Mouse (Mus musculus) erythroblast, embryonic 14.5 days (primary cell): ENCODE measurements around the gene Cchcr1. TPM values are rescaled to one million over a fixed set of nuclear protein-coding genes. Genes with fewer than 3 reads are reported as not detected.

Experiments used
- H3K27me3 ChIP-seq: 2 replicates; pipeline ENCODE4 v1.6.1; 2012; ENCODE audit warnings: inconsistent platforms; ENCODE audit not compliant: control insufficient read depth
- H3K36me3 ChIP-seq: 2 replicates; pipeline ENCODE4 v1.6.1; 2012; ENCODE audit warnings: mild to moderate bottlenecking, inconsistent platforms; ENCODE audit not compliant: control insufficient read depth
- H3K4me1 ChIP-seq: 2 replicates; pipeline ENCODE4 v1.6.1; 2012; ENCODE audit warnings: inconsistent platforms; ENCODE audit not compliant: control insufficient read depth
- H3K4me3 ChIP-seq: replicated peaks from 2 replicates; pipeline ENCODE3; 2012; ENCODE audit warnings: moderate library complexity, mild to moderate bottlenecking, inconsistent platforms
- H3K9me3 ChIP-seq: 2 replicates; pipeline ENCODE4 v1.6.1; 2012; ENCODE audit warnings: low read length, inconsistent platforms, mixed read lengths; ENCODE audit not compliant: control insufficient read depth
- GATA1 ChIP-seq: IDR thresholded peaks from 2 replicates; pipeline ENCODE4 v1.6.1; 2012; ENCODE audit warnings: low read length, inconsistent platforms, mixed read lengths
- TAL1 ChIP-seq: IDR thresholded peaks from 3 replicates; pipeline ENCODE4 v1.6.1; 2012; ENCODE audit warnings: low read length, inconsistent platforms, mixed read lengths
- polyA plus RNA-seq: library from polyadenylated mRNA; stranded (reverse); fragments of >175 nt; gene quantifications from 2 replicates; pipeline ENCODE4 v1.2.3, GENCODE M21; 2012

The Cchcr1 gene
- polyA plus RNA-seq, 1 experiment: 4.9 TPM

DNA sequence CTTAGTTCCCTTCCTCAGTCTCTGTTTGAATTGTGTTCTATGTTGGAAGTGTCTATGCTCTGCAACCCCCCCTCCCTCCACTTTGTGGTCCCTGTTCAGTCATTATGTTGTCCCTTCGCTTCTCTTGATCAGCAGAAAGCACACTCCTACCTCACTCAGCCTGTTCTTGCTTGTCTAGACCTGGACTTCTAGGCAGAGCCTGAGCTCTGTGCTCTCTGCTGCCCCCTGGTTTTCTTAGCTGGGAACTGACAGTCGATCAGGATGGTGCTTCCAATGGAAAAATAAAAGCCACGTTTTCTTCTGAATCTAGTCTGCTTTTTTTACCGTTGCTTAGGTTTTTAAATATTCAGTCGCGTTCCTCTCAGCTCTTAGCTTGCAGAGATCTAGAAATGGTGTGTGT lies 17.4 kb downstream of the Cchcr1 start:
- Histone ChIP-seq H3K36me3 (peaks cover 16% of the 10 kb centered on the region), H3K27me3 (peaks cover 4% of the 10 kb centered on the region; the same call in 1 of the 2 replicates), H3K4me3 (no peak overlapping the region), H3K4me1 (no peaks in the 10 kb centered on the region), H3K9me3 (no peaks in the 10 kb centered on the region)
- TF ChIP-seq GATA1: no peak
- TF ChIP-seq TAL1: no peak

DNA sequence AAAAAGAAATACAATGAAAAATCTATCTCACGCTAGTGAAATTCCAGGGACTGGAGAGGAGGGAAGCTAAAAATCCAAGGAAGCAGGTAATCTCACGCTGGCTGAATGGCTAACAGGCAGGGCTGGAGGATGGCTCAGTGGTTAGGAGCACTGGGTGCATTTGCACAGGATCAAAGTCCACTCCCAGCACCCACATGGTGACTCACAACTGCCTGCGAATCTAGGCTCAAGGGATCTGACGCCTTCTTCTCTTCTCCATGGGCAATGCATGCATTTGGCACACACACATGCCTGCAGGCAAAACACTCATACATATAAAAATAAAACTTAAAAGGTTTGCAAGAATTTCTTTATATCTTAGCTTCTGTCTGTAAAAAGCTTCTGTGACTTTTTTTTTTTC lies 20.5 kb downstream of the Cchcr1 start:
- TF ChIP-seq TAL1: no peak
- no peak for TF ChIP-seq GATA1
- Histone ChIP-seq H3K27me3 (peaks cover 4% of the 10 kb centered on the region; the same call in 1 of the 2 replicates), H3K4me3 (no peak overlapping the region), H3K4me1 (no peaks in the 10 kb centered on the region), H3K36me3 (no peaks in the 10 kb centered on the region), H3K9me3 (no peaks in the 10 kb centered on the region)

DNA sequence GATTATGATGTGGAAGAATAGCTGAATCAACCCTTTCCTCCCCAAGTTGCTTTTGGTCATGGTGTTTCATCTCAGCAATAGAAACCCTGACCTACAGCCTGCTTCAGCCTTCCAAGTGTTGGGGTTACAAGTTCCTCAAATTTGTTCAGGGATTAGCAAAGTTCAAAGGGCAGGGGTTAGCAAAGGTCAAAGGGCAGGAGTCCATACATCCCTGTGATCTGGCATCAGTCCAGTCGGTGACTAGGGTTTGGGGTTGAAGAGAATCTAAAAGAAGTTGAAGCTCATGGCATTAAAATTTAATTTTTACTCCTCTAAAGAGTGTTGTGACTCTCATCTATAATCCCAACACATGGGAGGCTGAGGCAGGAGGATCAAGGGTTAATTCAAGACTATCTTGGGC lies 21.6 kb downstream of the Cchcr1 start:
- no peak for TF ChIP-seq TAL1
- no peak for TF ChIP-seq GATA1
- no peaks in the 10 kb centered on the region for H3K36me3 ChIP-seq
- H3K27me3 ChIP-seq: 0 out of 2 replicates have a peak, but pooled peaks cover 2% of the 10 kb centered on the region
- no peaks in the 10 kb centered on the region for H3K9me3 ChIP-seq
- H3K4me1 ChIP-seq: no peaks in the 10 kb centered on the region
- no peak overlapping the region for H3K4me3 ChIP-seq

DNA sequence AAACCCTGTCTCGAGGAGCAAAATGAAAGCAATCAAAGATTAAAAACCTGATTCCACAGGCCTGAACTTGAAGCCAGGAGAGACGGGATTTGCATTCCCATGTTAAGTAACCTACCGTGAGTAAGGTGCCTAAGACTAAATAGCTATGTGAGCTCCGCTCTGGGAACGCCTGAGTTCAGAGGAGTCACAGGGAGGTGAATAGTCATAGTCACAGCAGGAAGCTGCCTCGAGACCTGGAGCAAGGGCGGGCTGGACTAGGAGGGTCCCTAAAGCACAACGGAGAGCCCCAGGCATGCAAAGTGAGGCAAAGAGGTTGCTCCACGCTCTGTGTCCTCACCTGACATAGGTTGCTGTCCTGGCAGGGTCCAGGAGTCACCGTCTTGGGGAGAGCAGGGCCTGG lies 22.6 kb downstream of the Cchcr1 start:
- Histone ChIP-seq H3K36me3 (no peaks in the 10 kb centered on the region), H3K9me3 (no peaks in the 10 kb centered on the region), H3K4me3 (no peak overlapping the region), H3K4me1 (no peaks in the 10 kb centered on the region), H3K27me3 (0 out of 2 replicates have a peak, but pooled peaks cover 2% of the 10 kb centered on the region)
- TF ChIP-seq GATA1 (no peak), TAL1 (no peak)

DNA sequence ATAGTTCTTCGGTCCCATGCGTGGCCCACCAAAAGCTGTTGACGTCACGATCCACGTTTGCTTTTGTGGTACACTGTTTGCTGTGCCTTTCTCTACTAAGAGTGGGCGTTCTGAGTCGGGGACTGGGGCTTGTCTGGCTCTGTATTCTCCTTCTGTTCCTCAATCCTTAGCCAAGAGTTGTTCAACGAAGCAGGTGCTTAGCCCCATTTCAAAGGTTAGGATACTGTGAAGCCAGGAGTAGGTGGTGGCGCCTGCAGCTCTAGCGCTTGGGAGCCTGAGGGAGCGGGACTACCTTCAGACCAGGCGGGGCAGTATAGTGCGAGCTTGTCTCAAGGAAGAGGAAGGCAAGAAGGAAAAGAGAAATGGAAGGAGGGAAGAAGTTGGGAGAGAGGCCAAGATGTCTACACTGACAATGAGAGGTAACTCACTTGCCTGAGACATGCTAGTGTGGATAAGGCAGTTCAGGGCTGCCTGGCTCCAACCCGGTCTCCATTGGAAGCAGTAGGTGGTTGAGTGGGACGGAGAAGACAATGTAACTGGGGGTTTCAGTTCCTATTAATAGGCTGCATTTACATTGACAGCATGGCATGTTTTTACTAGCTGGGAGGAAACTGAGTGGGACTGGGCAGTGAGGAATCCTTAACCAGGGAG lies 26.0 kb downstream of the Cchcr1 start:
- H3K27me3 ChIP-seq: 0 out of 2 replicates have a peak, but pooled peaks cover 2% of the 10 kb centered on the region
- H3K9me3 ChIP-seq: no peaks in the 10 kb centered on the region
- no peaks in the 10 kb centered on the region for H3K36me3 ChIP-seq
- H3K4me3 ChIP-seq: no peak overlapping the region
- no peak for TF ChIP-seq GATA1
- H3K4me1 ChIP-seq: no peaks in the 10 kb centered on the region

DNA sequence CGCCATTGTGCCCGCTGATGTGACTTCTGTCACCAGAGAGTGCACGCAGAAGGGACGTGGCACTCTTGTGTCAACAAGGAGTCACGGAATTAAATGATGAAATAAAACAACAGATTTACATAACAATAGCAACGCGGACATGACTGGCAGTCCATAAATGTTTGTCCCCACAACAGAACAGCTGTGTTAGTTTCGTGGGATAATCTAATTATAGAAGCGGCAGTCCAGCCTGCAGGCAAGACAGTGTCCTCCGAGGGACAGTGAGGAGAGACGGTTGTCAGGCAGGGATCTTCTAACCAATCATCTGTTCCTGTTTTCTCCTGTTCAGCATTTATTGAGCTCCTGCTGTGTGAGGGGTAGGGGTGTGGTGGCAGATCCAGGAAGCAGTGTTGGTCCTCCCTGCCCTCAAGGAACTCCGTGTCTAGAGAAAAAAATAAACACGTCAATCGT lies 26.5 kb downstream of the Cchcr1 start:
- H3K4me1 ChIP-seq: no peaks in the 10 kb centered on the region
- TF ChIP-seq GATA1 (no peak), TAL1 (no peak)
- no peak overlapping the region for H3K4me3 ChIP-seq
- H3K9me3 ChIP-seq: no peaks in the 10 kb centered on the region
- H3K27me3 ChIP-seq: no peaks in the 10 kb centered on the region
- H3K36me3 ChIP-seq: no peaks in the 10 kb centered on the region

DNA sequence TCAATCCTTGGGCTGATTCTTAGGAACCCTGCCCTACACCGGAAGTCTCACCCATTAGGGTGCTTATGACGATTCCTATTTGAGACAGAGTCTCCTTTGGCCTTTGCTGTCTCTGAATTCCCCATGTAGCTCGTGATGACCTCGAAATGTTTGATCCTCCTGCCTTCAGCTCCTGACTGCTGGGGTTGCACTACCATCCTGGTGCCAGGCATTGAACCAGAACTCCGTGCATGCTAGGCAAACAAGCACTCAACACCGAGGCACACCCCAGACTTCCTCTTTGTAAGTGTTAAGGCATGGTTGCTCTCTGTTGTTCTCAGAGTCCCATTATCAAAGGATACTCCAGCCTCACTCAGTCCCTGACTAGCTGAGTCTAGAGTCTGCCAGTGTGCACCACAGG lies 27.1 kb downstream of the Cchcr1 start:
- H3K36me3 ChIP-seq: no peaks in the 10 kb centered on the region
- no peak for TF ChIP-seq TAL1
- TF ChIP-seq GATA1: no peak
- no peaks in the 10 kb centered on the region for H3K27me3 ChIP-seq
- no peaks in the 10 kb centered on the region for H3K9me3 ChIP-seq
- H3K4me1 ChIP-seq: no peaks in the 10 kb centered on the region
- no peak overlapping the region for H3K4me3 ChIP-seq

DNA sequence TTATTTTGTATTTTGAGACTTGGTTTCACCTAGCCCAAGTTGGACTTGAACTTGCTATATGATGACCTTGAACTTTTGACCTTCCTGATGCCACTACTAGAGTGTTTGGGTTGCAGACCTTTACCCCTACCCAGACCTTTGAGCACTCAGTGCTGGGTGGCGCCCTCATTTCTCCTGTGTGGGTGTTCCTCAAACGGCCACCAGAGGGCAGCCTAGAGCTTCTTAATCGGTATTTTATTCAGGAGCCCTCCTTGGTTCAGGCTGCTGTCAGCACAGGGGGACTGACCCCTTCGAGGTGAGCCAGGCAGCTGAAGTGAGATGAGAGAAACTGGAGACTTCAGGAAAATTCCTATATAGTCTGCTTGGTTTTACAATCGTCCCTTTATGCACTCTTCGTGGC lies 27.8 kb downstream of the Cchcr1 start:
- no peak overlapping the region for H3K4me3 ChIP-seq
- H3K36me3 ChIP-seq: no peaks in the 10 kb centered on the region
- no peaks in the 10 kb centered on the region for H3K9me3 ChIP-seq
- TF ChIP-seq TAL1 (no peak), GATA1 (no peak)
- H3K4me1 ChIP-seq: no peaks in the 10 kb centered on the region
- H3K27me3 ChIP-seq: no peaks in the 10 kb centered on the region

DNA sequence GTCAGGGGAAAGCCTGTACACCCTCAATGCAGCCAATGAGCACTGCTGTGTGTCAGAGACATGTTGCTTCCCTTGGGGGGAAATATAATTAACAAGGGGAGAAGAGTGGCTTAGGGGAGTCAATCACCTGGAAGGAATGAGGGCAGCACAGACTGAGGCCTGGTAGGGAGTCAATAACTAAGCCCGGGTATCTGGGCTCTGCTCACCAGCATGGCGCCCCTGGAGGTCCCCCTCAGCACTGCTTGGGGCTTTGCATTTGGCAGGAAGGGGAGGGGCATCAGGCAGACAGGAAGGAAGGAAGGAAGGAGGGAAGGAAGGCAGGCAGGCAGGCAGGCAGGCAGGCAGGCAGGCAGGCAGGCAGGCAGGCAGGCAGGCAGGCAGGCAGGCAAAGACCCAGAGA lies 30.6 kb downstream of the Cchcr1 start:
- H3K4me1 ChIP-seq: no peaks in the 10 kb centered on the region
- H3K27me3 ChIP-seq: no peaks in the 10 kb centered on the region
- H3K36me3 ChIP-seq: no peaks in the 10 kb centered on the region
- no peak overlapping the region for H3K4me3 ChIP-seq
- TF ChIP-seq GATA1 (no peak), TAL1 (no peak)
- H3K9me3 ChIP-seq: no peaks in the 10 kb centered on the region

DNA sequence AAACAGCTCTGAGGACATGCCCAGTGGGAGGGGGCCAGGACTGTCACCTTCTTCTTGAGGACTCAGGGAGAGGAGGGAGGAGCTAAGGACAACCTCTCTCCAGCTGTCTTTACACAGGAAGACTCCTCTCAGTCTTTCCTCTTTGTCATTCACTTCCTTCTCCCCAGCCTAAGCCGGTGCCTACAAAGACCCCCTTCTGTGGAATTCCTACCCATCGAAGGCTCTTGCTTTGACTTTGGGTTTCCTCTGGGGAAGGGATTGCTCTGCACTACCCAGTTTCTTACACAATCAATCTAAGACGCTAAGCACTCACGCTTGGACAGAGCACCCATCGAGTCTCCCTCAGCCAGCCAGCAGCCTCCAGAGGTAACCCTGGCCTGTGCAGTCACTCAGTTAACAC lies 31.7 kb downstream of the Cchcr1 start:
- Histone ChIP-seq H3K4me3 (no peak overlapping the region), H3K36me3 (no peaks in the 10 kb centered on the region), H3K27me3 (no peaks in the 10 kb centered on the region), H3K9me3 (no peaks in the 10 kb centered on the region), H3K4me1 (no peaks in the 10 kb centered on the region)
- TF ChIP-seq GATA1 (no peak), TAL1 (no peak)
